Mouse (Mus musculus) right cerebral cortex, postnatal 25 days (tissue): Measurements from ENCODE around the gene Maats1.
"Not testable (repeated sequence)": the region's sequence is repeated elsewhere in the genome, so short reads cannot be mapped to it uniquely, and the experiment has no call there.

Experiments used
- DNase-seq: peaks from one replicate; pipeline ENCODE4 v3.0.0; 2022

Gene Maats1

GRCm38 (mm10) chr16:38347588-38347987 is 5.6 kb upstream of the Maats1 start:
- DNase-seq: no peak

GRCm38 (mm10) chr16:38346529-38347325 is 4.8 kb upstream of the Maats1 start, which contains the start of the genes Cox17 and Gm21987:
Gene Cox17, plus strand, starts transcription at chr16:38346991.
Gene Gm21987, plus strand, starts transcription at chr16:38347040.
- peak; percentile 92 for DNase-seq

DNA sequence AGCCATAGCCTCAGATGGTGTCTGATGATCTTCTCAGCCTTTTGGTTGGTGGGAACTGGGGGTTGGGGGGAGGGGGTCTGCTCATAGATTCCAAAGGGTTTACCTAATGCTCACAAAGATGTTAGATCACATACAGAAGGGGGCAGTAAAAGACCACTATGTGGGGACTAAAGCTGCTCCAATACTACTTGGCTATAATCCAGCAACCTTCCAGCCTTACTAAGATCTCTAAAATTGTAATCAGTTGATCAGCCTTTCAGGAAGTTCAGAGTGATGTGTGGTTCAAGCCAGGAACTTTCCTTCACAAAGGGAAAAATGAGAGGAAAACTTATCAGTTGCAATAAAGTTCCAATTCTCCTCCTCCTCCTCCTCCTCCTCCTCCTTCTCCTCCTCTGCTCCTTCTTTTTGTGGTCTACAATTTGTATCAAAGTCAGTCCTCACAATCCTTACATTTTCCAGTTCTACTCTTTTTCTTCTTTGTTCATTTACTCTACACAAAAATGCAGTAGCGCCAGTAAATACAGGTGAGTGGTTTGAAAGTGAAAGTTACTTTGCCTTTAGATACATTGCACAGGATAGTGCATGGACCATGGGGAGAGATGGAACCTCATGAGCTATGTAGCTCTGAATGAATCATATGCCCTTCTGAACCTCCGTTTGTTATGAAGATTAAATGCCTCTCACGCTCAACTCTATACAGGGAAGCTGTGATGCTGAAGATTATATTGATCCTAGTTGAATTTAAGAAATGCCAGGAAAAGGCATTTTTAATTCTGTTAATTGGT is 3.2 kb upstream of the Maats1 start:
- no peak for DNase-seq

DNA sequence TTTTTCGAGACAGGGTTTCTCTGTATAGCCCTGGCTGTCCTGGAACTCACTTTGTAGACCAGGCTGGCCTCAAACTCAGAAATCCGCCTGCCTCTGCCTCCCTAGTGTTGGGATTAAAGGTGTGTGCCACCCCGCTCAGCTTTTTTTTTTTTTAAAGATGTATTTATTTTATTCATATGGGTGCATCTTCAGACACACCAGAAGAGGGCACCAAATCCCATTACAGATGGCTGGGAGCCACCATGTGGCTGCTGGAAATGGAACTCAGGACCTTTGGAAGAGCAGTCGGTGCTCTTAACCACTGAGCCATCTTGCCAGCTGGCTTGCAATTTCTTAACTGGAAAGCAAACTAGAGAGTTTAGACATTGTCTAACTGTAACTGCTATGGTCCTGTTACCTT is 3.9 kb downstream of the Maats1 start:
- DNase-seq: not testable (repeated sequence)

DNA sequence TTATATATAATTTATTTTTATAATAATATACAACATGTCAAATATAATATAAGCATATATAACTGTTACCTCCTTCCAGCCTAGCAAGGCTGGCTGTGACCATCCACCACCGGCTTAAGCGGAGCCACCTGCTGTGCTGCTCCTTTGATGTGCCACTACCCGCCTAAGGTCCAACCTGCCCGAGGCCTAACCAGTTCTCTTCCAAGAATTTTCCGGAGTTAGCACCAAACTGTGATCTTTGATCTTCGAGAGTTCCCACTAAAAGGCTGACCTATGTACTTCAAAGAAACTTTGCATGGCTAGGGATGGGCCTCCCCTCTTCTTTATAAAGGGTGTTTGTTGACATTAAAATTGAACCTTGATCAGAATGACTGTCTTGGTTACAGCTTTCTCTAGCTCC is 7.5 kb downstream of the Maats1 start:
- DNase-seq: no peak

DNA sequence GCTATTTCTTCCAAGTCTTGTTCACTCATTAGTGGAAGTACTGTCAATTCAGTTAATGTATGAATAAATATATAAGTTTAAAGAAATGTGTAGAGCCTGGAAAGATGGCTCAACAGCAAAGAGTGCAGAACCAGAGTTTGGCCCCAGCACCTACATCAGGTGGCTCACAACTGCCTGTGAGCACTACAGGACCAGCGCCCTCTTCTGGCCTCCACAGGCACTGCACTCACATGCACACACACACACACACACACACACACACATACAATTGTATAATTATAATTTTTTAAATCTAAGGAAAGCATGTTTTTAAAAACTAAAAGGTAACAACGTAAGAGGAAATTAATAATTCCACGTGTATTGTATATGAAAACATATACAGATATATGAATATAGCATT is 12.6 kb downstream of the Maats1 start:
- DNase-seq: no peak

GRCm38 (mm10) chr16:38326778-38327397 is 15.1 kb downstream of the Maats1 start:
- DNase-seq: no peak

GRCm38 (mm10) chr16:38324311-38324710 is 17.6 kb downstream of the Maats1 start:
- DNase-seq: no peak

GRCm38 (mm10) chr16:38321452-38321935 is 20.4 kb downstream of the Maats1 start:
- DNase-seq: peak; percentile 46

- DNase-seq: no peak
Measured at GRCm38 (mm10) chr16:38319087-38319486, 22.9 kb downstream of the Maats1 start.

DNA sequence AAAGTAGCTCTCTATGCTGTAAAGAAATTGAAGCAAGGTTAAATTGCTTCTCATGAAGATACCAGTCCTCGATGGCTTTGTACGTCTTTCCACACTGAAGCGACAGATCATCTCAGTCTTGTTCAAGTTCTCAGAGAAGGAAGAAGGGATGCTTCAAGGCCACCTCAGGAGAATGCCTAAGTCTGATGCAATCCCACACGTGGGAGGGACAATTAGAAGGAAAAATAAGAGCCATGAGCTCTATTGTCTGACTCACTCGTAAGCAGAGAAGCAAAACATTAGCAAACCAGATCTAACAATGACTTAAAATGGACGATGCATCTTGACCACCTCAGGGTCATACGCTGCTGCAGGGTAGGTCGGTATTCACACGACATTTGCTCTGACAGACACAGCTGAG is 23.5 kb downstream of the Maats1 start:
- no peak for DNase-seq

- DNase-seq: no peak
Measured at GRCm38 (mm10) chr16:38308195-38308594, 33.7 kb downstream of the Maats1 start.

GRCm38 (mm10) chr16:38307651-38308050 is 34.3 kb downstream of the Maats1 start:
- DNase-seq: no peak

GRCm38 (mm10) chr16:38307221-38307605 is 34.7 kb downstream of the Maats1 start:
- no peak for DNase-seq

GRCm38 (mm10) chr16:38306571-38307220 is 35.2 kb downstream of the Maats1 start:
- no peak for DNase-seq

GRCm38 (mm10) chr16:38304460-38305194 is 37.3 kb downstream of the Maats1 start:
- DNase-seq: no peak

- DNase-seq: no peak
Measured at GRCm38 (mm10) chr16:38302367-38302766, 39.6 kb downstream of the Maats1 start.

GRCm38 (mm10) chr16:38298410-38298809 is 43.5 kb downstream of the Maats1 start:
- no peak for DNase-seq

DNA sequence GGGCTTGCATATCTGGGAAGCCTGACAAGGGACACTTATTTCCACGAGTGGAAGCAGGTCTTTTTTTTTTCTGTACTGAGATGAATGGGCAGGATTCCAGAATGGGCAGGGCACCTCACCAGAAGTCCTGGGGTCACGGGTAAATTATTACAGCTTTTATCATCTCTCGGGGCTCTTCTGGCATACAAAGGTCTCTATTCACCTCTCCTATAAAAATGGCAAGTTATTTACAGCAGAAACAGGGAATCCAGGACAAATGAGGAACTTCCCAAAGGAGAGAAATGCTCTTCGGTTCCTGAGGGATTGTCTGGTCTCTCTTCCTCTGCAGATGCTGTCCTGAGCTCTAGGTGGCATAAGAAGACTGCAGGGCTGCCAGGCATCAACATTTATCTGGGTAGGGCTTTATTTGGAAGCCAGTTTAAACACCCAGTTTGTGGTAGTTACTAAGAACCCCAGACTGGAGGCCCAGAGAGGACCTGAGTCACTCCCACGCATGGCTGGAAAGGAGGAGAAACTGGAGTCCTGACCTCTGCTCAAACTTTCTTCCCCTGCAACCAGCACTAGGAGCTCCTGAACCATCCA is 46.5 kb downstream of the Maats1 start:
- DNase-seq: no peak

DNA sequence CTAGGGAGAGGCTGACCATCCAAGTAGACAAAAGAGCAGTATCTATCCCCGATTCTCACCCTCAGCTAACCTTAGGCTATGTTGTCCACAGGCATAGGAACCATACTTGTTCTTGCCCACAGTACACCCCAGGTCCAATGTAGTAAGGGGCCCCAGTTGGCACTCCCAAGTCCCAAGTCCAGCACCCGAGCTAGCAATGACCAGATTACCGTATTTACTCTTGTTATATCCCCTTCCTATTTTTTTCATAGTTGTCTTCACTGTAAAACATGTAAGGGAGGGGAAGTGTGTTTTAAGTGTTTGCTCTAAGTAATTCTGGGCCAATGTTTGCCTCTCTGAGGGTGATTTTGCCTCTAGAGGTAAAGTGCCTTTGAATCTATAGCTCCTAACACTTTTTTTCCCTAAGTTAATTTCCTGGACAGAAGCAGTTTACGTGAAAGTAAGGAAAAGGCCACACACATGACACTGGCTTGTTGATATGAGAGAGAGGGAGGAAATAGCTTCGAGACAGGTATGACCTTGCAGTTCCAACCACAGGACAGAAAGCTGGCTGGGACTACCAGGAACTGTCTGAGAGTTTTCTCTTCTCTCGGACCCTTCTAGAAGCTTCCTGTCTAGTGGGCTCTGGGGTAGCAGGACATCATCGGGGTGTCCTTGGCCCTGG is 47.1 kb downstream of the Maats1 start, which contains the start of gene Nr1i2:
TSS of gene Nr1i2 (minus strand) at position 140 of the 664 bp plus-strand sequence.
- DNase-seq: no peak

GRCm38 (mm10) chr16:38290151-38290550 is 51.8 kb downstream of the Maats1 start:
- no peak for DNase-seq
